Mouse (Mus musculus): ENCODE data around the gene Lrrc27. TPM values are rescaled to one million over a fixed set of nuclear protein-coding genes. Genes with fewer than 3 reads are reported as not detected.

Gene Lrrc27
- polyA plus RNA-seq, 1 experiment from 2014 or later: 0.68 TPM

- H3K4me2 ChIP-seq (ENCODE audit: low read depth, low read length): no peak overlapping the region
- H3K27me3 ChIP-seq (ENCODE audit: control insufficient read depth, insufficient read depth, low read depth, low read length): peaks cover 21% of the 10 kb centered on the region
- H3K9me3 ChIP-seq (replicated peaks; ENCODE audit: control insufficient read depth, low read length): no peaks in the 10 kb centered on the region
- no peaks in the 10 kb centered on the region for H3K36me3 ChIP-seq (ENCODE audit: control insufficient read depth, insufficient read depth)
- H3K27ac ChIP-seq (ENCODE audit: low read length): no peak overlapping the region
- no peak overlapping the region for H3K4me3 ChIP-seq (ENCODE audit: low read depth, low read length)
- WGBS (ENCODE audit: insufficient replicate concordance): 62% methylated on average over 5 of the region's 5 CpGs
- H3K4me1 ChIP-seq (ENCODE audit: control insufficient read depth, low read depth, low read length): peaks cover 11% of the 10 kb centered on the region
- no peak for ATAC-seq (ENCODE audit: low read depth)
- H3K9ac ChIP-seq (ENCODE audit: low read depth, low read length): no peak overlapping the region
Measured at GRCm38 (mm10) chr7:139246086-139246485, 33.3 kb downstream of the Lrrc27 start.

- Histone ChIP-seq H3K4me1 (ENCODE audit: control insufficient read depth, low read depth, low read length) (peaks cover 13% of the 10 kb centered on the region), H3K27ac (ENCODE audit: low read length) (peak overlapping the region; percentile 51), H3K27me3 (ENCODE audit: control insufficient read depth, insufficient read depth, low read depth, low read length) (peaks cover 21% of the 10 kb centered on the region), H3K9me3 (replicated peaks; ENCODE audit: control insufficient read depth, low read length) (no peaks in the 10 kb centered on the region), H3K4me3 (ENCODE audit: low read depth, low read length) (peak overlapping the region; percentile 66), H3K9ac (ENCODE audit: low read depth, low read length) (peak overlapping the region; percentile 64), H3K36me3 (ENCODE audit: control insufficient read depth, insufficient read depth) (no peaks in the 10 kb centered on the region), H3K4me2 (ENCODE audit: low read depth, low read length) (peak overlapping the region; percentile 62)
- WGBS (ENCODE audit: insufficient replicate concordance): 14% methylated on average over 38 of the region's 38 CpGs
- peak; percentile 20 for ATAC-seq (ENCODE audit: low read depth)
Measured at GRCm38 (mm10) chr7:139246931-139247880, 34.4 kb downstream of the Lrrc27 start.

DNA sequence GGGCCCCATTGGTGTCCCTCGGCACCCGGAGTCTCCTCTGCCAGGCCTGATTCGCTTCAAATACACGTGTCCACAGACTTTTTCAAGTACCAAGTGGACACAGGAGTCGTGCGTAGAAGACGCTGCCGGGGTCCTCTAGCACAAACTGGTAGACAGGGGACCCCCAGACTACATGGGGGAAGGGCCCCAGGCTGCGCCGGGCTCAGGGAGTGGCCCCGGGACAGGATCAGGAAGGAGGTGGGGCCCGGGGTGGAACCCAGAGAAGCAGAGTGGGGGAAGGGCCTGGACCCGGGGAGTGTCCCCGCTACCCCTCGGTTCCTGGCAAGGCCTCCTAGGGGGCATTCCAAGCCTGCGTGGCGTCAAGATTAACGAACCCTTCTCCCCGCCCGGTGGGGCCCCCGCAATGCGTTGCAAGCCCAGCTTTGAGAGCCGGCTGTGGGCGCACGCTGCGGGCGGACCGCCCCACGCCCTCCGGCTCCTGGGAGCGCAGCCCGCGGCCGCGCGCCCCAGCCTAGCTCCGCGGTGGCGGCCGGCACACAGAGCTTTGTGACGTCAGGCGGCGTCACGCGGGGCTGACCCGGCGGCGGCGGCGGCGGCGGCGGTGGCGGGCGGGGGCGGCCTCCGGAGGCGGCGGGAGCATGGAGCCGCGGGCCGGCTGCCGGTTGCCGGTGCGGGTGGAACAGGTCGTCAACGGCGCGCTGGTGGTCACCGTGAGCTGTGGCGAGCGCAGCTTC is 35.3 kb downstream of the Lrrc27 start, which contains the start of gene Pwwp2b:
Gene Pwwp2b, plus strand, starts transcription at position 602 of the 734 bp plus-strand sequence.
- ATAC-seq (ENCODE audit: low read depth): peak; percentile 82
- Histone ChIP-seq H3K27me3 (ENCODE audit: control insufficient read depth, insufficient read depth, low read depth, low read length) (peaks cover 21% of the 10 kb centered on the region), H3K4me1 (ENCODE audit: control insufficient read depth, low read depth, low read length) (peaks cover 16% of the 10 kb centered on the region), H3K27ac (ENCODE audit: low read length) (peak within 1 kb of the TSS; percentile 51), H3K4me3 (ENCODE audit: low read depth, low read length) (peak within 1 kb of the TSS; percentile 66), H3K9me3 (replicated peaks; ENCODE audit: control insufficient read depth, low read length) (no peaks in the 10 kb centered on the region), H3K9ac (ENCODE audit: low read depth, low read length) (peak within 1 kb of the TSS; percentile 64), H3K36me3 (ENCODE audit: control insufficient read depth, insufficient read depth) (no peaks in the 10 kb centered on the region), H3K4me2 (ENCODE audit: low read depth, low read length) (peak within 1 kb of the TSS; percentile 62)
- under 1% methylated on average over 60 of the region's 72 CpGs for WGBS (ENCODE audit: insufficient replicate concordance)

- ATAC-seq (ENCODE audit: low read depth): no peak
- Histone ChIP-seq H3K9ac (ENCODE audit: low read depth, low read length) (peak overlapping the region; percentile 64), H3K36me3 (ENCODE audit: control insufficient read depth, insufficient read depth) (no peaks in the 10 kb centered on the region), H3K4me2 (ENCODE audit: low read depth, low read length) (peak overlapping the region; percentile 62), H3K4me3 (ENCODE audit: low read depth, low read length) (peak overlapping the region; percentile 66), H3K27me3 (ENCODE audit: control insufficient read depth, insufficient read depth, low read depth, low read length) (peaks cover 21% of the 10 kb centered on the region), H3K27ac (ENCODE audit: low read length) (no peak overlapping the region; the same call in 1 of the 2 replicates), H3K9me3 (replicated peaks; ENCODE audit: control insufficient read depth, low read length) (no peaks in the 10 kb centered on the region), H3K4me1 (ENCODE audit: control insufficient read depth, low read depth, low read length) (peaks cover 17% of the 10 kb centered on the region)
- WGBS (ENCODE audit: insufficient replicate concordance): 1% methylated on average over 45 of the region's 45 CpGs
Measured at GRCm38 (mm10) chr7:139248615-139249405, 36.0 kb downstream of the Lrrc27 start.

DNA sequence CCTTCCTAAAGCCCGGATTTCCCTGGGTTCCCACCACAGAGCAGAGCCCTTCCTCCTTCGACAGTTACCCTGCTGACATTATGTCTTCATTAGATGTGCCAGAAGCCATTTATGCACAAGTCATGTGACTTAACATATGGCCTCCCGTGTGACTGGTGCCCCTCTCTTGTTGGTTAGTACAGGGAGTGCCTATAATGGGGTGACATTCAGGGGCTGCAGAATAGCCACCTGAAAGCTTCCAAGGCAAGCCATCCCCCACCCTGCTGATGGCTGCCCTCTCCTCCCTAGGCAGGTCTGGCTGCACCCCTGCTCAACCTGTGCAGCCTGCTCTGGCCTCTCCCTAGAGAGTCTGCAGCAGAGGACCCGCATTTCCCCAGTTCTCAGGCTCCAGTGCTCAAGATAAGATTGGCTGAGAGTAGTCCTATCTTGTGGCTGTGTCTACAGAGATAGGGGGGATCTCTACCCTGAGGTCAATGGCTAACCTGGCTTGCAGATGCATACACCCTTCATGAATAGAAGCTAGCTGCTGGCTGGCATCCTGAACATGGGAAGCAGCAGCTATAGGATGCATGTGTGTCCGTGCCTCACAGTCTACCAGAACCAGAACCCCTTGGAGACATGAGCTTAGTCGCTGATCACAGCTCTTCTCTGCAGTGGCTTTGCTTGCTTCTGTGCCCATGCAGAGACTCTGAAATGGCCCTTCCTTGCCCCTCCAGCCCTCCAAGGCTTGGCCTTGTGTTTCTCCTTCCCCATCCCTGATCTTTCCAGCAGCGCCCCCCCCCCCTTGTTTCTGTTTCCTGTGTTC is 36.8 kb downstream of the Lrrc27 start:
- Histone ChIP-seq H3K4me2 (ENCODE audit: low read depth, low read length) (peak overlapping the region; percentile 62; the same call in 1 of the 2 replicates), H3K4me1 (ENCODE audit: control insufficient read depth, low read depth, low read length) (peaks cover 17% of the 10 kb centered on the region), H3K27ac (ENCODE audit: low read length) (no peak overlapping the region), H3K27me3 (ENCODE audit: control insufficient read depth, insufficient read depth, low read depth, low read length) (peaks cover 21% of the 10 kb centered on the region), H3K36me3 (ENCODE audit: control insufficient read depth, insufficient read depth) (no peaks in the 10 kb centered on the region), H3K4me3 (ENCODE audit: low read depth, low read length) (no peak overlapping the region; the same call in 1 of the 2 replicates), H3K9ac (ENCODE audit: low read depth, low read length) (no peak overlapping the region), H3K9me3 (replicated peaks; ENCODE audit: control insufficient read depth, low read length) (no peaks in the 10 kb centered on the region)
- ATAC-seq (ENCODE audit: low read depth): no peak
- WGBS (ENCODE audit: insufficient replicate concordance): 25% methylated on average over 7 of the region's 7 CpGs

GRCm38 (mm10) chr7:139251881-139252301 is 39.1 kb downstream of the Lrrc27 start:
- 55% methylated on average over 5 of the region's 5 CpGs for WGBS (ENCODE audit: insufficient replicate concordance)
- peaks cover 21% of the 10 kb centered on the region for H3K27me3 ChIP-seq (ENCODE audit: control insufficient read depth, insufficient read depth, low read depth, low read length)
- H3K4me1 ChIP-seq (ENCODE audit: control insufficient read depth, low read depth, low read length): peaks cover 17% of the 10 kb centered on the region
- no peak for ATAC-seq (ENCODE audit: low read depth)
- no peaks in the 10 kb centered on the region for H3K9me3 ChIP-seq (replicated peaks; ENCODE audit: control insufficient read depth, low read length)
- no peak overlapping the region for H3K27ac ChIP-seq (ENCODE audit: low read length)
- no peak overlapping the region for H3K9ac ChIP-seq (ENCODE audit: low read depth, low read length)
- H3K36me3 ChIP-seq (ENCODE audit: control insufficient read depth, insufficient read depth): no peaks in the 10 kb centered on the region
- no peak overlapping the region for H3K4me3 ChIP-seq (ENCODE audit: low read depth, low read length)
- no peak overlapping the region for H3K4me2 ChIP-seq (ENCODE audit: low read depth, low read length)

DNA sequence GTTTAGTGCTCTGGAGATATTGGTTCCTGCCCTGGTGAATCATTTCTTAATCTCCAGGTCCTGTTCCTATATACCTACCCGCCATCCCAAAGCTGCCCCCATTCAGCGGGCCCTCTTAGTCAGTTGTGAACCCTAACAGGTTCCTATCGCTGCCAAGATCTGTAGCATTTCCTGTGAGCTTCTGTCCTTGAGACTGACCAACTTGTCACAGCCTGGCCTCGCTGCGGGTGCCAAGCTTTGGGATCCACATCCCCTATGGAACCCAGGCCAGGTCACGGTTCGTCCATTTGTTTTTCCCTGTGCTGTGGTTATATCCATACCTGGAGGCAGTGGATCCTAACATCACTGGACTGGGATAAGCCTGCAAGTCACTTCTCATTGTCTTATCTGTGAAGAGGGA is 39.8 kb downstream of the Lrrc27 start:
- WGBS (ENCODE audit: insufficient replicate concordance): 72% methylated on average over 7 of the region's 7 CpGs

DNA sequence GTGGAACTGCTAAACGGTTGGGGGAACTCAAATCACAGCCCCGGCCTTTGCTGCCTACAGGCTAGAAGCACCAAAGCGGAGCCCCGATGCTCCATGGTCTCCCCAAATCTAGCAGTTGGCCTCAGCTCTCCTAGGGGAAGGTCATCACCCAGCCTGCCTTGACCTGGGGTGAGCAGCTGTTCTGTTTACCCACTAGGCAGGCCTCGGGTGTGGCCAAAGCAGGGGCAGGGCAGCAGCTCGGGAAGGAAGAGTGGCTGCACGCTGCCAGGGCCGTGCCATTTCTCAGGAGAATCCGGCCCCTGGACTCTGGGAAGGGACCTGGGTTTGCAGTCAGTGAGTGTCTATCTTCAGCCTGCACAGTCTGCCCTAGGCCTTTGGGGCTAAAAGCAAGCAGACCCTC is 40.2 kb downstream of the Lrrc27 start:
- Histone ChIP-seq H3K9ac (ENCODE audit: low read depth, low read length) (no peak overlapping the region), H3K27ac (ENCODE audit: low read length) (no peak overlapping the region), H3K4me3 (ENCODE audit: low read depth, low read length) (no peak overlapping the region), H3K36me3 (ENCODE audit: control insufficient read depth, insufficient read depth) (no peaks in the 10 kb centered on the region), H3K9me3 (replicated peaks; ENCODE audit: control insufficient read depth, low read length) (no peaks in the 10 kb centered on the region), H3K4me2 (ENCODE audit: low read depth, low read length) (no peak overlapping the region), H3K27me3 (ENCODE audit: control insufficient read depth, insufficient read depth, low read depth, low read length) (peaks cover 11% of the 10 kb centered on the region), H3K4me1 (ENCODE audit: control insufficient read depth, low read depth, low read length) (peaks cover 14% of the 10 kb centered on the region)
- 36% methylated on average over 9 of the region's 9 CpGs for WGBS (ENCODE audit: insufficient replicate concordance)
- ATAC-seq (ENCODE audit: low read depth): no peak

More for the DNA sequence above, 39.8 kb downstream of the Lrrc27 start:
- Histone ChIP-seq H3K4me2 (ENCODE audit: low read depth, low read length) (no peak overlapping the region), H3K27ac (ENCODE audit: low read length) (no peak overlapping the region), H3K4me3 (ENCODE audit: low read depth, low read length) (no peak overlapping the region), H3K9ac (ENCODE audit: low read depth, low read length) (no peak overlapping the region), H3K36me3 (ENCODE audit: control insufficient read depth, insufficient read depth) (no peaks in the 10 kb centered on the region), H3K9me3 (replicated peaks; ENCODE audit: control insufficient read depth, low read length) (no peaks in the 10 kb centered on the region), H3K4me1 (ENCODE audit: control insufficient read depth, low read depth, low read length) (peaks cover 14% of the 10 kb centered on the region), H3K27me3 (ENCODE audit: control insufficient read depth, insufficient read depth, low read depth, low read length) (peaks cover 15% of the 10 kb centered on the region)
- ATAC-seq (ENCODE audit: low read depth): no peak

Data from liver, embryonic 16.5 days (tissue).